Mouse (Mus musculus): Measurements from ENCODE around the gene Cenpb.

Gene Cenpb

GRCm38 (mm10) chr2:131138760-131139159 is 41.1 kb downstream of the Cenpb start:
- no peak for DNase-seq (ENCODE audit: low spot score in 2 of 2)

DNA sequence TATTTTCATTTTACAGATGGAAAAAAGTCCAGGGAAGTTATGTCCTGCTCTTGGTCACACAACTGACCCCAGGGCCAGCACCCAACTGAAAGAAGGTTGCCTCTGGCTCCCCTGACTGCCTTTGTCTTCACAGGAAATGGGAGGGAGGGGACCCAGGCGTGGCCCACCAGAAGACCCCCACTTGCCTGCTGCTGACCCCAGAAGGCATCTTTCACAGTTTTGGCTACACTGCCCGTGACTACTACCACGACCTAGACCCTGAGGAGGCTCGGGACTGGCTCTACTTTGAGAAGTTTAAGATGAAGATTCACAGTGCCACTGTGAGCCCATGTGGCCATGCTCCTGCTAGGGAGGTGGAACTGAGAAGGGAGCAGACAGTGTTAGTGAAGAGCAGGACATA is 41.6 kb downstream of the Cenpb start:
- DNase-seq (ENCODE audit: low spot score in 2 of 2): no peak

DNA sequence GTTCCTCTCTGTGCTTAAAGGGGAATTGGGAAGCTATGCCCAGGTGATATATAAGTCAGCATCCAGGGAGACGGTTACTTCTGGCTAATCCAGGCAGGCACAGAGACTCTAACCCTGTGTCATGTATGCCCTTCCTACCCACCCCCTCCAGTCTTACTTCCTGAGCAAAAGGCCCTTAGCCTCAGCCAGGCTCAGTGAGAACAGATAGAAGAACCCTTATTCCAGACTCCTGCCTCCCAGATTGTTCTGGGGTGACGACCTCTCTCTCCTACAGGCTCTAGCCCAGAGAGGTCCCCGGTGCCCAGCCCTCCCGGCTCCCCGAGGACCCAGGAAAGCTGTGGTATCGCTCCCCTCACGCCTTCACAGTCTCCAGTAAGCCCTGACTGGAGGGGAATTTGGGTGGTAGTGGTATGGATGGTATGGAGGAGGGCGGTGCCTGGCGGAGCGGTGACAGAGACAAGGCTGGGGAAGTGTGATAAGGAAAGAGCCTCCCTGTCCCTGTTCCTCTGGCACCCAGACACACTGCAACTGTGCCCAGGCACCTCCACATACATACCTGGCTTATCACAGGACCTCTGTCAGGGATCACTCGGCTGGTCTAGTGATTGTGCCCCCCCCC is 44.2 kb downstream of the Cenpb start:
- no peak for DNase-seq (ENCODE audit: low spot score in 2 of 2)

DNA sequence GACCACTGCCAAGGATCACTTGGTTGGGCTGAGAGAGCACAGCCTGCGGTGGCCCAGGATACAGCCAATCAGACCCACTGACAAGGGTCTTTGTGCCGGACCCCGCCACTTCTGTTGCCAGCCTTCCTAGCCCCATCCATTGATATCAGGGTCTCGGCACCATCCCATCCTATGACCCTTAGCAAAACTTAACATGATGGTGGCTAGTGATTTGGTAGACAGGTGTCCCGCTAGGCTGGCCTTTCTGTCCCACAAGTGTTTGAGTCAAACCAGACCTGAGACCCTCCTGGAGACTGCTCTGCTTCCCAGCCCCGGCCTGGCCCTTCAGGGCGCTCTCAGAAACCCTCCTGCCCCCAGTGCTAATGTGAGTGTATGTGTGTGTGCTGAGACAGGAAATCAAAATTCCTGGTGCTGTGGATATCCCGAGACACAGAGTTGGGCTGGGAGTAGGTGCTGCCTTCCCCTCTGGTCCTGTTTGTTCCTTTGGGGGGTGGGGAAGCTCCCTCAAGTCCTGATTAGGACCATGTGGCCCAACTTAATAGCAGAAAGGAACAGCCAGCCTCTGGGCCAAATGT is 45.0 kb downstream of the Cenpb start:
- no peak for DNase-seq (ENCODE audit: low spot score in 2 of 2)

DNA sequence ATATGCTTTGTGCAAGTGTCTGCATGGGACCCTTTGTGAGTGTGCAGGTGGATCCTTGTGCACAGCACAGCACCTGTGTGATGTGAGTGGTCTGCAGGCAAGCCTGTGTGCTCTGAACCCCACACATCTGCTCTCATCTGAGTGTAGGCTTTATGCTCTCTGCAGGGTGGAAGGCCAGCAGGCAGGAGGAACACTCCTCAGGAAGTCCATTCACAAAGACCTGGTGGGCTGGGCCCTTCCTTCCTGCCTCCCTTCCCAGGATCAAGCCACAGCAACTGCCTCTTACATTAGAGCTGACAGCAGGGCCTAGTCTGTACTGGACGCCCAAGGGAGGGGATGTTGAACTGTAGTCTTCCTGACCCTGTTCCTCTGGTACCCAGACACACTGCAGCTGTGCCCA is 45.5 kb downstream of the Cenpb start:
- no peak for DNase-seq (ENCODE audit: low spot score in 2 of 2)

DNA sequence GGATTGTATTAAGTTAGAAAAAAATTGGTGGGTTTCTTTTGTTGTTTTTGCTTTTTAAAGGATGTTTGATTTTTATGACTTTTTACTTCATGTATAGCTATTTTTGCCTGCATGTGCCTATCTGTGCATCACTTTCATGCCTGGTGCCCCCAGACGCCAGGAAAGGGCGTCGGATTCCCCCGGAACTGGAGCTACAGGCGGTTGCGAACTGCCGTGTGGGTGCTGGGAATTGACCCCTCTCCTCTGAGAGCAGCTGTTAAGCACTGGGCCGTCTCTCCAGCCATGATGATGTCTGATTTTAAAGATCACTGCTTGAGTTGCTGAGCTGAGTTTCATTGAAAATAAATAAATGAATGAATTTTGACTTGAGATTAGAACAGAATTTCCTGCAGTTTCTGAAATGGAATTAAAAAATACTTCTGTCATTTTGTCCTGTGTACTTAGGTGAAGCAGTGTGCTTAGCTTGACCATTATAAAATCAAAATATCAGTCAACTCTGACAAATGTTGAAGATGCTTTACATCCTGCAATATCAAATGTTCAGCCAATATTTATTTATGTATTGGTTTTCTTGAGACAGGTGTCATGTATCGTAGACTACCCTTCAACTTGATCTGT is 46.8 kb downstream of the Cenpb start, which contains the start of gene Gm11037:
Gene Gm11037, plus strand, starts transcription at position 568 of the 618 bp plus-strand sequence.
- DNase-seq (ENCODE audit: low spot score in 2 of 2): no peak

DNA sequence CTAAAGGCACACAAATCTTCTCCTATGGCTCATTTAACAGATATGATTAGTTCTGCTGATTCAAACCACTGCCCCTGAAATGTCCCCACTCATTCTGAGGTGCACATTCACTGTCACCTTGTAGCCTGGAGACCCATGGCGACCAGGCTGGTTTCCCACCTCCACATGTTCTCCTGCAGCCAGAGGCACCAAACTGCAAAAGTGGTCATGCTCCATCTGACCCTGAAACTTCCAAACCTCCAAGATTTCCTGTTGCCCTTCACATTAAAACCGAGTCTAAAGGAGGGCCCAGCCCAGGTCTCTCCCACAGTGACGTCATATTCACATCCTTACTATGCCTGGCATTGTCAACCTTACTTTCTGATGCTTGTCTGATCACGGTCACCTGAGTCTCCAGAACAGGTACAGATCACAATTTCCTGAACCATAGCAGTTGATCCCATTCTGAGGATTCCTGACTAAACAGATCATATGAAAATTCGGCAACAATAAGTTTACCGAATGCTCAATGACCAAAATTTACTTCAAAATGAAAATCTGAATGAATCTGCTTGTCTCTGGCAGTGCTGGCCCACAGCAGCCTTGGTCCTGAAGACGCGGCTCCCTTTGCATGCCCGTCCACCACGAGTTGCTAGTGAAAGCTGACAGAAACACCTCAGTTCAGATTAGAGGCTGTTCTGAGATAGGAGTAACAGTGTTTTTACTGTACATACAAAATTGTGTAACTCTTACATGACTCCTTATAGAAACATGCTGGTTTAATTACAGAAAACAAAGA is 47.6 kb downstream of the Cenpb start:
- DNase-seq (ENCODE audit: low spot score in 2 of 2): no peak

GRCm38 (mm10) chr2:131130849-131131248 is 49.0 kb downstream of the Cenpb start:
- no peak for DNase-seq (ENCODE audit: low spot score in 2 of 2)

- no peak for DNase-seq (ENCODE audit: low spot score in 2 of 2)
Measured at GRCm38 (mm10) chr2:131129836-131130235, 50.0 kb downstream of the Cenpb start.

- DNase-seq (ENCODE audit: low spot score in 2 of 2): no peak
Measured at GRCm38 (mm10) chr2:131128636-131129157, 51.2 kb downstream of the Cenpb start.

DNA sequence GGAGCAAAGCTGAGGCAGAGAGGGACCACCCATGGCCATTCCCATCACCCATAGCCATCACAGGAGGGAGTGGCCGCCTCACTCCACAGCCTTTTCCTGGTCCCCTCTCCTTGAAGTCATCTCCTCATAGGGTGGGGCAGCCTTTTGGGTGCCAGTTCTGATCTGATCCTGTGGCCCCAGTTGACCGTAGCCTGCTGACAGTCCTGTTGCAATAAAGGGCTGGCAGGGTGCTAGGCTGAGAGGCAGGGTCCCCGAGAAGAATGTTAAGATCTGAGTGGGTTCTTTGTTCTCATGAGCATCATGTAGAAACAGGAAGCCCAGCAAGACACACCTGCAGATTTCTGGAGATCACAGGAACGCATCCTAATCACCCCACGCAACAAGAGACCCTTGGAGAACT is 51.7 kb downstream of the Cenpb start:
- DNase-seq (ENCODE audit: low spot score in 2 of 2): no peak

GRCm38 (mm10) chr2:131127161-131127730 is 52.6 kb downstream of the Cenpb start, which contains the start of gene Hspa12b:
Gene Hspa12b, plus strand, starts transcription at chr2:131127280.
- DNase-seq (ENCODE audit: low spot score in 2 of 2): no peak

DNA sequence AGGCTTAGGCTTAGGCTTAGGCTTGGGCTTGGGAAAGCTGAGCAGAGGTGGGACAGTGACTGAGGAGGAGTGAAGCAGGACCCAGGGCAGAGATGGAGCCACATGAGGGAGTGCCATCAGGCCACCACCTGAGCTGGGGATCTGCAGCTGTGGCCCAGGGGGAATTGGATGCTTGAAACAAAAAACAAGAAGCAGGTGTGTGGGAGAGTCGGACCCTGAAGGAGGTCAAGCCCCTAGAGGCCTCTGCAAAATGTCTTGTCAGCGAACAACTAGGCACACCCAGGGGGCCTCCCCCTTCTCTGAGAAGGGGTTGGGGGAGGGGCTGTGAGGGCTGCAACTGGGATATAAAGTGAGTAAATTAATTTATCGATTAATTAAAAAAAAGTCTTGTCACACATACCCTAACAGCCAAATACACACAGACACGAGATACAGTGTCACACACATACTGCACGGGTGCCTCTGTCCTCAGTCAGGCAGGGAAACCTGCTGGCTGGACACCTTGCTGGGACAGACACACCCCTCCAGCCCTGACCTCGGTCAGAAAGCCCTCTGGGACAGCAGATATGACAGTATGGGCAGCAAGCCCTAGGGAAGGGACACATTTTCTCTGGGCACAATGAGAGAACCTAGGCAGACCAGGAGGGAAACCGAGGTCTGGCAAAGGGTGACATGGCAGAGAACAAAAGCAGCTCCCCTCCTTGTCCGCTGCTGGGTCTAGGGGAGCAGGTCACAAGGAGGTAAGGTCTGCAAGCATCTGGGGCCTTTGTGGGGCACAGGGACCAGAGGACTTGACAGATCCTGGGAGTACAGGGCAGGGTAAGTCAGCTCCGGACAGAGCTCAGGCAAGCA is 53.7 kb downstream of the Cenpb start:
- DNase-seq (ENCODE audit: low spot score in 2 of 2): no peak

Measured in right cerebral cortex, postnatal 36 days (tissue).